Mouse (Mus musculus) right cerebral cortex, adult 18-20 months (tissue): ENCODE measurements around the gene Rbbp6.

ENCODE experiments used
- DNase-seq: peaks from one replicate; pipeline ENCODE4 v3.0.0; 2022; ENCODE audit warnings: mixed read lengths

Gene Rbbp6

GRCm38 (mm10) chr7:122972006-122972689 lies 6.7 kb downstream of the Rbbp6 start:
- DNase-seq: no peak

GRCm38 (mm10) chr7:122979514-122979913 lies 14.0 kb downstream of the Rbbp6 start:
- DNase-seq: no peak

- DNase-seq: no peak
Observed at GRCm38 (mm10) chr7:122998189-122998588, 32.7 kb downstream of the Rbbp6 start.

GRCm38 (mm10) chr7:122999871-123000396 lies 34.4 kb downstream of the Rbbp6 start:
- no peak for DNase-seq

GRCm38 (mm10) chr7:123000796-123001195 lies 35.3 kb downstream of the Rbbp6 start:
- no peak for DNase-seq

- no peak for DNase-seq
Observed at GRCm38 (mm10) chr7:123001341-123002027, 36.0 kb downstream of the Rbbp6 start.

- no peak for DNase-seq
Observed at GRCm38 (mm10) chr7:123002028-123002410, 36.5 kb downstream of the Rbbp6 start.

GRCm38 (mm10) chr7:123003207-123003606 lies 37.7 kb downstream of the Rbbp6 start:
- DNase-seq: no peak

- no peak for DNase-seq
Observed at GRCm38 (mm10) chr7:123004442-123004841, 39.0 kb downstream of the Rbbp6 start.

- DNase-seq: no peak
Observed at GRCm38 (mm10) chr7:123006251-123006650, 40.8 kb downstream of the Rbbp6 start.

GRCm38 (mm10) chr7:123007743-123008142 lies 42.3 kb downstream of the Rbbp6 start:
- no peak for DNase-seq

- no peak for DNase-seq
Observed at GRCm38 (mm10) chr7:123013466-123013865, 48.0 kb downstream of the Rbbp6 start.

GRCm38 (mm10) chr7:123014729-123015128 lies 49.2 kb downstream of the Rbbp6 start:
- no peak for DNase-seq

- DNase-seq: no peak
Observed at GRCm38 (mm10) chr7:123017627-123018026, 52.1 kb downstream of the Rbbp6 start.

GRCm38 (mm10) chr7:123025123-123025522 lies 59.6 kb downstream of the Rbbp6 start:
- DNase-seq: no peak

GRCm38 (mm10) chr7:123030295-123030694 lies 64.8 kb downstream of the Rbbp6 start:
- DNase-seq: no peak

- DNase-seq: peak; percentile 79
Observed at GRCm38 (mm10) chr7:123030709-123031181, 65.3 kb downstream of the Rbbp6 start.

GRCm38 (mm10) chr7:123031211-123031743 lies 65.8 kb downstream of the Rbbp6 start:
- DNase-seq: peak; percentile 34

GRCm38 (mm10) chr7:123035314-123035713 lies 69.8 kb downstream of the Rbbp6 start:
- DNase-seq: peak; percentile 54

GRCm38 (mm10) chr7:123039302-123039701 lies 73.8 kb downstream of the Rbbp6 start:
- DNase-seq: no peak

- no peak for DNase-seq
Observed at GRCm38 (mm10) chr7:123045146-123045545, 79.7 kb downstream of the Rbbp6 start.

- DNase-seq: no peak
Observed at GRCm38 (mm10) chr7:123046473-123047091, 81.1 kb downstream of the Rbbp6 start.
